Mouse (Mus musculus): ENCODE measurements around the gene Krtap5-1.

DNA sequence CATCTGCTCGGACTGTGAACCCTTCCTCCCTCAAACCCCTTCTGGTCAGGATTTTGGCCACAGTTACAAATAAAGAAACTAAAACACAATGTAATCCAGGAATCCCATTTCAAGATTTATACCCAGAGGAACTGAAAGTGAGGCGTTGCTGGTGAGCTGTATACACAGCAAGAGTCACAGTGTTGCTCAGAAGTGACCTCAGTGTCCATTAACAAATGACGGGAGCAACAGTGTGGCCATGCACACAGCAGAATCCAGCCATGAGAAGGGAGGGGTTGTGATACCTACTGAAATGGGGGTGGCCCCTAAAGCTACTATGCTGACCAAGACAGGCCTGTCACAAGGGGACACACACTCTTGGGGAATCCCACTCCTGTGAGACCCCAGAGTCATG, 45.3 kb upstream of the Krtap5-1 start:
- TF ChIP-seq CTCF (IDR thresholded peaks at IDR 0.05; ENCODE audit: control insufficient read depth, insufficient read depth, insufficient read length) (no peak), MYOD1 (IDR thresholded peaks at IDR 0.05; ENCODE audit: control insufficient read depth, insufficient read length, low read depth) (no peak)

Data from C2C12 (cell line).